Mouse (Mus musculus): ENCODE data around the gene Fgd4.

- TF ChIP-seq CTCF (IDR thresholded peaks at IDR 0.05; ENCODE audit: low read depth, low read length) (no peak), POLR2A (IDR thresholded peaks at IDR 0.05; ENCODE audit: extremely low read depth, insufficient read depth, low read length) (no peak)
Measured at GRCm38 (mm10) chr16:16571356-16571755, 29.0 kb downstream of the Fgd4 start.

Measured in liver, adult 2 months (tissue).